Mouse (Mus musculus) T-helper 1 cell (primary cell): ENCODE measurements around the gene Alyref.
"Not testable (repeated sequence)": the region's sequence is repeated elsewhere in the genome, so short reads cannot be mapped to it uniquely, and the experiment has no call there.

Experiments used
- in situ Hi-C: fragments of 300-600 bp; cut with MboI, MseI; formaldehyde crosslinking; loops from one replicate; pipeline ENCODE4 v1.15.1; 2025; ENCODE audit warnings: high pct_unique_total_duplicates

Alyref gene

DNA sequence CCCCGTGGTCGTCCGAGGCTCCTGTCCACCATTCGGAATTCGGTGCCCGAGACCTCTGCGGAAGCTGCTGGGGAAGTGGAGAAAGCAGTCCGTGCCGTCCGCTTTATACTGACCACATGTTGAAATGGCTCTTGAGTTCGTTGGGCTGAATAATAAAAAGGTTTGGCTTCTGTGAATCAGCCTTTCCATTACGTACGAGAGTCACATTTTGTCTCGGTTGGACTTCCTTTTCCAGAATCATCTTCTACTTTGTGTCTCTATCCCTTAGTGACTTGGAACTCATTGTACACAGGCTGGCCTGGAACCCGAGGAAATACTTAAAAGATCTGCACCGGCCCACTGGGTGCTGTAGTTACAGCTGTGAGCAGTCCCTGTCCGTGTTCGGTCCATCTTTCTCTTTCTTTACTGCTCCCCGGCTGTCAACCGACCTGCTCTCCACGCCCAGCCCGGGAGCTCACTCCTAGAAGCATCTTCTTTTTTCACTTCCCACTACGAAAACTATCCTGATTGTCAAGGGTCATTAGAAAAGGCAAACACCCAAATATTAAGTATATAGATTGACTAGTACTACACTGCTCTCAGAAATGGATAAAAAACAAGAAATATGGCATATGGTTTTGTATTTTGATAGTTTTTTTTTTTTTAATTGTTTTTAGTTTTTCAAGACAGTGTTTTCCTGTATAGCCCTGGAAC, 24.4 kb downstream of the Alyref start:
- in situ Hi-C loops = no loop called here

DNA sequence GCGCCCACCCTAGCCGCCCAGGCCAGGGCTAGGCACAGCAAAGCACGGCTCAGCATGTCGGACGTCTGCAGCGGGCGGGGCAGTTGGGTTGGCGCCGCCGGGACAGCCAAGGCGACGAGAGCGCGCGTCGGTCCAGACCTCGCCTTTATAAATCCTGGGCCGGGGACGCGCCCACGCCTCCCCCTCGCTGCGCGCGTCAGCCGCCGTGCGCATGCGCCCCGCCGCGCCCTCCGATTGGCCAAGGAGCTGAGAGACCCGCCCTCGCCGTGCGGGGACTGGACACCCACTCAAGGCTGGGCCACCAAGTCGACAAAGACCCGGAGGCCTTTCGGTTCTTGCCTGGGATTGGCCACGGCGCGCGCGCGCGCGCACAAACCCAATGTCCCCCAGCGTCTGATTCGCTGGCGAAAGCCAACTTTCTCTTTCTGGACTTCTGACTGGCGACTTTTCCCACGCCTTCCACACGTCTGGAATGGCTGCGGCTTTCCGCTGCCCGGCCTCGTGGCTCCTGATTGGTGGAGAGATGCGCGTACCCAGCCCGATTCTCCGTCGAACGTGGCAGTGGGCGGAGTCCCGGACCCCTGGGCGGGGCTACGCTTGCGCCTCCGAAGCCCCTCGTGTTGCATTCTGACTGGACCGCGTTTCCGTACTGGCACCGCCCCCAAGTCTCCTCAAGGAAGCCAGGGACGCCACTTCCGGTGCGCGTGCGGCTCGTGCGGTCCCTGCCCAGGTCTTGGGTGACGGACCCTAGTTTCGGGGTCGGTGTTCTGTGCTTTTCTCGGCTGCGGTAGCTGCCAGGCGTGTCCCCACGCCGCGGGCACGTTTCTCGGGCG, 25.2 kb downstream of the Alyref start, which contains the start of gene P4hb:
TSS of gene P4hb (minus strand) at position 502 of the 833 bp plus-strand sequence.
- in situ Hi-C loops = no loop called here

DNA sequence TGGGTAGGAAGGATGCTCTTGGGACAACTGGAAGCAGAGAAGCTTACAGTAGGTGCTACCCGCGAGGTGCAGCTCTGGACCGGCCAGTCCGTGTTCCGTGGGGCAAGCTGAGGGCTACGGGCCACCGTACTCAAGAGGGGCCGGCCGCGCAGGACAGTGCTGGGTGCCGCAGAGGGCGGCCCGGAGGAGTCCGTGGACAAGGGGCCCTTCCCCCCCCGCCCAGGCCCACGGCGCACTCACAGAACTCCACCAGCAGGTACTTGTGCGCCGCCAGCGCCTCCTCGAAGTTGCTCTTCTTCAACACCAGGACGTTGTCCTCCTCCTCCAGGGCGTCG, 25.8 kb downstream of the Alyref start:
- in situ Hi-C loops = no loop called here

DNA sequence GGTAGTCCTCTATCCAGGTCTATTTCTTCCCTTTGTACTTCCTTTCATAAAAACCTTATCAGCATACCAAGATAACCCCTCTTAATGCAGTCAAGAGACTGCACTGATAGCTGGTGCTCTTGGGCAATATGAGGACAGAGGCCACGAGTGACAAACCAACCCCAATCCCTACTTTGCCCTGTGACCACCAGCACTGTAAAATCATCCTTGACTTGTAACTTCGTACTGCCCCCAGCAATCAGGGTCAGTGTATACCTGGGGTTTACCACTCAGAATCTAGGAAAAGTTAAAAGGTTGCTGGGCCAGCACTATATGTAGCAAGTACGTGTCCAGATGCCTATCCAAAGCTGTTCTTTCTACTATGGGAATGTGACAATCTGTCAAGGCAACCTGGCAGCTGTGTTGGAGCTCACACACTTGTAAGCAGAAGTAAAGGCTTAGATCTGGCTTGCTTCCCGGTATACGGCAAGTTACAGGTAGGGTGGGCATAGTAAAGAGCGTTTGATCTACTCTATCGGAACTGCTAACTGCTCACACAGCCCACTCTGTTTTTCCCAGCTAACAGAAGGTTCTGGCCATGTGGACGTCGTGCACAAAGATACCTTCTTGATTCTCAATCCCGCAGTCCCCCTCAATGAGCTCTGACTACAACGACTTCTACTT, 26.3 kb downstream of the Alyref start:
- in situ Hi-C loops = no loop called here

DNA sequence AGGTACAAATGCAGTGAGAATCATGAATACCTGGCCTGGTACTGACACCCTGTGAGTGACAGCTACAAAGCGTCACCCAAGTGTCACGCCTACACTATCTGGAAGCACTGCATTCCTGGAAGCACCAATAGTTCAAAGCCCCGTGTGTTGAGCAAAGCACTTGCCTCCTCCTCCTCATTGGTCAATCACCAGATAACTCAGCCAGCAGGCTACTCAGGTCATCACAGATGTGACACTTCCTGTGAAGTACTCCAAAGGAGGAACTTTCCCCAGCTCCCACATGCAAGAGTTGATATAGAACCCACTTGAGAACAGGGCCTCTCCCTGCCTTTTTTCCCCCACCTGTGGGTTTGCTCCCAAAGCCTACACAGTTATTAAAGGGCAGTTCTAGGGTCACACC, 27.0 kb downstream of the Alyref start:
- in situ Hi-C loops = no loop called here

DNA sequence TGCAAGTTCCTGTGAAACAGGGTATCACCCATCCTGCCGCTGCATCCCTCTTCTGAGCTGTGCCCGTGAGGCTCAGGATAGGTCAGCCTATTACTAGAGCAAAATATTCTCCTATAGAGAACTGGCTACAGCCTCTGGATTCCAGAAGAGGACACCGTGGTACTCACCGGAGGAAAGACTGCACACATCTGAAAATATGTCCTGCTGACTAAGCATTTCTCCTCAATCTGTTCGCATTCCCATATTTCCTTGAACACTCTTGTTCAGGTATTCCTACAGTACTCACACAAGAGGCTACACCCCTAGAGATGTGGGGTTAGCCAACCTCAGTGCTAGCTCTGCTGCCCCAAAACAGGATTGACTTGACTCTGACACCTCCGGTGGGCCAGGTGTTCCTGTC, 29.8 kb downstream of the Alyref start:
- in situ Hi-C loops = no loop called here

DNA sequence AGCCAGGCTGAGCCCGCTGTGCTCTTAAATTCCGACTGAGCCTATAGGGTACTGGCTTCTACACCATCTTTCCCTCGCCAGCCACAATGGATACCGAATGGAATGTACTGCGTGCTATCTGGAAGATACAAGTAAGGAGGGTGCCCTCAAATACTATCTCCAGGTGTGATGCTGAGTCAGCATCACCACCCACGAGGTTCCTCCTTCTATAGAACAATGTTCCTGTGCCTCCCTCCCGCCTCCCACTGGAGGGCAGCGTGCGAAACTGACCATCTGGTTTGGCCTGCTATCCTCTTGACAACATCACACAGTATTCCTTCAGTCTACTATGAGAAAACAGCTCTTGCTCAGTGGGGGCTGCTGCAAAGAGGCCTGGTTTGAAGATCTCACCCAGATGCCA, 33.1 kb downstream of the Alyref start:
- in situ Hi-C loops = no loop called here

DNA sequence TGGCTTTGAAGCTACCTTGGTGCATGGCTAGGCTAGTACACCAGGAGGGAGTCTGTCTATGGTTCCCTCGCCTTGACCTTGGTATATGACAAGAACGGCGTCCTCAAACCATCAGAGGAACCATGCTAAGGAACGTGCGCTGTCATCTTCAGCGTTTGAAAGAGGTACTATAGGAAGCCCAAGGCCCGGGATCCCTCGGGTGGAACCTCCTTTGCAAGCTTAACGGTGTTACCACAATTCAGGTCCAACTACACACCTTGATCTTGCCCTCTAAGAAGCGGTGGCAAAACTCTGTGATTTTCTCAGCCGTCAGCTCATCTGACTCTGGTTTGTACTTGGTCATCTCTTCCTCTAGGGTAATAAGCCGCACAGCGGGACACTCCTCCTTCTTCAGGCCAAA, 35.2 kb downstream of the Alyref start:
- in situ Hi-C loops = loop anchor here (5.0 kb wide), 1 partner anchor 51 kb away; no protein-coding TSS in a partner anchor

DNA sequence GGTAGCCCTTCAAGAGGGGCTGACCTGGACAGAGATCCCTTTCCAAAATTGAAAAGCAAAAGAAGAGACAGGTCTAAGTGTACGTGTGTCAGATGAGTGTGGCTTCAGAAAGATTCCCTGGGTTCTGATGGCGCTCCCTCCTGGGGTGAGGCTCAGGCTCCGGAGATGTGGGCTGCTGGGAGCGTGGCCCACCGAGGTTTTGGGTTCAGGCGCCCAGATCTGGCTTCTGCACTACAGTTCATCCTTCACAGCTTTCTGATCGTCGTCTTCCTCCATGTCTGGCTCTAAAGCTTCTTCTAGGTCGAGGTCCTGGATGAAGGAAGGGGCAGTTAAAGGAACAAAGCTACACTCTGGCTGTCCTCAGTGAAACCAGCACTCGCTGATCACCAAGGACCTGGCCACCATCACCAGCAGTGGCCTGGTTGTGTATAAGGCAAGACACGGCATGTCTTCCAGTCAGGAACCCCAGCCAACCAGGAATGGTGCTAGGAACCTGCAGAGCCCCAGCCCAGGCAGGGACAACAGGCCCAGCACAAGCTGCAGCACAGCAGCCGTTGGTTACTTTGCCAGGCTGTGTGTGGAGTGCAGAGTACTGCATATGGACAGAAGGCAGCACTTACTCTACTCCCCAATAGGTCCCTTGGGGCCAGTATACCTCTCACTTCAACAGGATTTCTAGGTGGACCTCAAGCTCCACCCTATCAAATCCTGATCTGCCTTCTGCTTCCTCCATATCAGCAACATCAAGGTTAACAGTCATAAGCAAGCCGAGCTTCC, 37.0 kb downstream of the Alyref start:
- in situ Hi-C loops = loop anchor here (5.0 kb wide), 1 partner anchor 49 kb away; no protein-coding TSS in a partner anchor

DNA sequence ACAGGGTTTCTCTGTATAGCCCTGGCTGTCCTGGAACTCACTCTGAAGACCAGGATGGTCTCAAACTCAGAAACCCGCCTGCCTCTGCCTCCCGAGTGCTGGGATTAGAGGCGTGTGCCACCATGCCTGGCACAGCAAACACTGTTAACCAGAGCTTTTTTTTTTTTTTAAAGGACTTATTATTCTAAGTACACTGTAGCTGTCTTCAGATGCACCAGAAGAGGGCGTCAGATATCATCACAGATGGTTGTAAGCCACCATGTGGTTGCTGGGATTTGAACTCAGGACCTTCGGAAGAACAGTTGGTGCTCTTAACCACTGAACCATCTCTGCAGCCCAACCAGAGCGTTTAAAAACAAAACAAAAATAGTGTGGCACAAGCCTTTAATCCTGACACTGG, 39.3 kb downstream of the Alyref start:
- in situ Hi-C loops = not testable (repeated sequence)

DNA sequence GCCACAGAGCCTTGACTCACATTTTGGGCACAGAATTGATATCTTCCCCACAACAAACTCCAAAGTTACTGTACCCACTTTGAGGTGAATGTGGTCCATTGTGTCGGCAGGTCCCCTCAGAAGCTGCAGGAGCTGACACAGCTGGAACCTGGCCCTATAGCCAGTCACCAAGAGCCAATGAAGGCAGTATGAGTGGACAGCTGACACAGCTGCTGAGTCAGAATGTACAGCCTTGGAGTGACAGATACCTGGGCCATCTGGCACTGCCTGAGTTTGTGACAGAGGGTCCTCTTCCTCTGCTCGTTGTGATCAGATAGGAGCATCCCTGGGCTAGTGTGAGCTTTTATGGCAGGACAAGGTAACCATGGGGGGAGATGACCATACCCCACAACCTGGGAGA, 42.9 kb downstream of the Alyref start:
- in situ Hi-C loops = no loop called here

DNA sequence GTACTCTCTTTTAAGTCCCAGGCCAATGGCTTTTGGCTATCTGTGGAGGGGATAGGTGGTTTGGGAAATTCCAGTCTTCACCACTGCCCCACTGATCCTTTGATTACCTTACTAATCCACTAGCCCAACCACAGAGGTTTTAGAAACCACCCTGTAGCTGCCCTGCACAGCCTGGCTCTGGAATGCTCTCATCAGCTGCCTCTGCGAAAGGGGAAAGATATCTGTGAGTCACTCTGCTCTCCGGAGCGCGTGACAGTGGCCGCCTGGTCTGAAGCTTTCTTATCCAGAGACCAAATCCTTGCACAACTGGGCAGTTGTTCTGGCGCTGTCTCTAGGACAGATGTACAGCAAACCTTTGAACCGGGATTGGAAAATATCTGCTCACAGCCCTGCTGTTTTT, 43.3 kb downstream of the Alyref start:
- in situ Hi-C loops = no loop called here

DNA sequence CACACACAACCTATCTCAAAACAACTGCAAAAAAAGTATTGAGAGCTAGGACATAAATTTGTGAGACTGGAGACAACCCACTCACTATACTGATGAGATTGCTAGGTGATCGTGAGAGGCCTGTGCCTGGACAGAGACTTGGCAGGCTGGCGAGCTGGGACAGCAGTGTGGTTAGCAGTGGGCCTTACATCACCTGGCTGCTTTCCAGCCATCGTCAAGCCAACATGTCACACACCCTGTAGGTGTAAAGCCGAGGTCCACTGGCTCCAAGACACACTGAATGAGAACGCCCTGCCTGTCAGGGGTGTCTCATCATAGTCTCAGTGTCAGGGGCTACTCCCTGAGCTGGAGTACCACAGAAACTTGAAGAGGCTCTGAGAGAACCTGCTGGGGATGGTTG, 45.4 kb downstream of the Alyref start:
- in situ Hi-C loops = no loop called here

DNA sequence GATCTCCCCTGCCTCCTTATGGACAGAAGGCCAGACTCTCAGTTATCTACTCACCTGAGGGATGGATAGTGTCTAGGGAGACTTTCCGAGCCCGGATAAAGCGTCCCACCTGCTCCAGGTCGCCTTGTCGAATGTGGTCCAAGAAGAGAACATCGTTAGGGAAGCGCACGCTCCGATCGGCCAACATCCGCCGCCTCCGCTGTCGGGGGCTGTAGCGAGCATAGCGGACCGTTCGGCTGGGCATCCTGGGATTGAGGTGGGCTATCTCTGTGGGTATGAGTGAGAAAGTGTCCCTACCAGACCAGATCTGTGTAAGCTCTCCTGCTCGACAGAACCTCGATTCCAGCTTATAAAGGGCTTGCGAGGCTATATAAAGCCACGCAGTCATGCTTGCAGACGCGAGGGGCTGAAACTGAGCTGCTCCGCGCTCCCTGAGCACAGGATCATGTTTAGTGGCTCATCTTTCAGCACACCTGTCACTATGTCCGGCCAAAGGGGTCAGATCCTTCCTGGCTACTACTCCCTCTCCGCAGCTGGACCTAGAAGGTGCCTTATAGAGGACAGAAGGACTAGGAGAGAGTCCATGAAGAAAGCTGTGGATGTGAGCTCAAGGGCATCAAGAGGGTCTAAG, 47.2 kb downstream of the Alyref start, which contains the start of gene Ppp1r27:
TSS of gene Ppp1r27 (minus strand) at position 323 of the 631 bp plus-strand sequence.
- in situ Hi-C loops = no loop called here

DNA sequence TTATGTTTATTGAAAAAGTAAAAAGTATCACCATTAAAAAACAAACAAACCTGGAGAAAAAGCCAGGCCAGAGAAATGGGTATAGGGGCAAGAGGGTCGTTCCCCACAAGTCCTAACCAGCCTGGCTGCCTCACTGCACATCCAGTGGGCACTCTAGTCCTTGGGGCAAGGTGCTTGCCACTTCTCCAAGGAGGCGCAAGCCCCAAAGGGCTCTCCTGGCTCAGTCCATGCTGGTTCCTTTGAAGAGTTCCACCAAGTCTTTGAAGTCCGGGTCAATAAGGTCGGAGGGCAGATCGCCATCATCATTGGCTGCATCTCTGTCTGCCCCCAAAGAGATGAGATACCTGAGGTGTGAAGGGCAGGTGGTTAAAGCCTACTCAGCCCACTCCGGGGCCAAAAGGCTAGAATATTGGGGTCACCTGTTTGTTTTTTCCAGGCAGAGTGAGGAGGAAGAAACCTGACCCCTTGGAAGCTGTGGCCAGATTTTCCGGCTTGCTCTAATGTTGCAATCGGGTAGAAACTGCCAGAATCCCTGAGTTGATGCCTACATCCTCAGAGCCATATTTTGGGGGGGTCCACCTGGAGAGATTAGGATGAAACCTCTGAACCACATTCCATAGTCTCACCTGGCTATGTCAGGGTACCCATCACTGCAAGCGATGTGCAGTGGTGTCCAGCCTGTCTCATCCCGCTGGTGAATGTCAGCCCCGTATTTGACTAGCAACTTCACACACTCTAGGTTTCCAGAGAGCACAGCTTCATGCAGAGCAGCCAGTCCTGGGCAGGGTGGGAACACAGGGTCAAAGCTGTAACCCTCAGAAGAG, 48.0 kb downstream of the Alyref start:
- in situ Hi-C loops = no loop called here

DNA sequence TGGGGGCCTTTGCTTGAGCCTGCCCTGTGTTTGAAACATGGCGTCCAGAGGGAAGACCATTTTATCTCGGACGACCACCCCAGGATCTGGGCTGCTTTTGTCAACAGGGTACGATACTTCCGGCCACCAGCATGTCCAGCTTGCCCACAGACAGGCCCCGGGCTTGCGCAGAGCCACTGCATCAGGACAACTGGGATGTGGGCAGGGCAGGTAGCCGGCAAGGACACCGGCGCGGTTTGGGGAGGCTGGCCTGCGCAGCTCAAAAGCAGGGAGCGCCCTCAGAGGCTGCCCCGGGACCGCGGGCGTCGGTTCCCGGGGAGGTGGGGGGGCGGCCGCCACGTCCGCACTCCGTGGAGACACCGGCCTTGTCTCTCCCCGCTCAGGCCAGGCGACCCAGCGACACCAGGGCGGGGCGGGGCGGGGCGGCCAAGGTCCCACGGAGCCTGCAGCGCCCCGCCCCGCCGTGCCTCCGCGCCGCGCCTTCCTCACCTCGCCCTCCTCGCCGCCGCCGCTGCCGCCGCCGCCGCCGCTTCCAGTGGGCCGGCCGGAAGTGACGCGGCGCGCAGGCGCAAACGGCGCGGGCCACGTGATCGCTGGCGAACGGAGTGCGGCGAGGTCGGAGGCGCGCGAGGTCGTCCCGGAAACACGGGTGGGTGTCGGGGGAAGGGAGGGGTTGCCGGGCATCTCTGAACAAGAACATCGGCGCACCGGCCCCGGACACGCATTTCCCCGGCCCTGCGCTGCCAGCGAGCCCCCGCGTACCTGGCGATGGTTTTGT, 48.8 kb downstream of the Alyref start, which contains the start of gene Mcrip1:
TSS of gene Mcrip1 (minus strand) at position 560 of the 778 bp plus-strand sequence.
- in situ Hi-C loops = no loop called here

DNA sequence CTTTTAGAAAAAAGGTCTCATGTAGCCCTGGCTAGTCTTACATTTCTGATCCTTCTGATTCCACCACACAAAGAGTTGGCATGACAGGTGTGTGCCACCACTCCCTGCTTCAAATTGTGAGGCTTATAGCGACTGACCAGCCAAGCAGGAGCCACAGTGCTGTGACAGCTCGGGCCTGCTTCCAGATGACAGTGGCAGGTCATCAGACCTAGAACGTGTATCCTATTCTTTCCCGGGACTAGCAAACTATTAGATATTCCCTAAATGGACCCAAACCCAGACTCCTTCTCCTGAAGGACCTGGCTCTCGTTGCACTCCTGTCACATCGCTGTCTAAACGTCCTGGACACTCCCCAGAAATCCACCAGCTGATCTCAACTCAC, 49.4 kb downstream of the Alyref start:
- in situ Hi-C loops = no loop called here

DNA sequence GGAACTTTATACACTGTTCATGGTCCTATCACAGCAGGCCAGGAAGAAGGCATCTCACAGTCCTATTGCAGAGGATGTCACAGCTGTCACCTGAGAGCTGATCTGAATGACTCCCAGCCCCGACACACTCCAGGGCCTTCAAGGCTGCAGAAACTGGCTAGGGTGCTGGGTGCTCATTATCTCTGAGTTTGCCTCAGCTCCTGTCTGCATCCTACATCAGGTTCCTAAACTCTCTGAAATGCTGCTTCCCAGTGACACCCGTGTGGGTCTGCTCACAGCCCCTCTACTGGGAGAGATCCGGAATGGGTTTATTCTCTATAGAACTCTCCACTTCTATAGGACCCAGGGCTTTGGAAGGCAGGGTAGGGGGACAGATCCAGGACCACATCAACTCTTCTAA, 50.0 kb downstream of the Alyref start:
- in situ Hi-C loops = no loop called here

DNA sequence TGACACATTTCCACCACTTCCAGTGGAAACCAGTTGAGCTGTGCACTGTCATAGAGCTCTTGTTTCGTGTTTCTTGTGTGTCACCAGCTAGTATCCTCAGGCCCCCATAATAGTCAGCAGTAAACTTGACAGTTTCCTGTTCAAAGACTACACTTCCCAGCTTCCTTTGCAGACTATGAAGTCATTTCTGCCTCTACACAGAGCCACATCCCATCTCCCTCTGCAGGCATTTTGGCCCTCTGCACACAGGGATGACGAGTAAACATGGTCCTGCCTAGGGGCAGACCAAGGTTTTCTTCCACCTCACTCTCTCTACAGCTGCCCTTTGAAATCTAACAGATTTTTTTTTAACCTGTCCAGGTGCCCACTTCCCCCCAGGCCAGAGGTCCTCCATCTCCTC, 50.7 kb downstream of the Alyref start:
- in situ Hi-C loops = no loop called here

DNA sequence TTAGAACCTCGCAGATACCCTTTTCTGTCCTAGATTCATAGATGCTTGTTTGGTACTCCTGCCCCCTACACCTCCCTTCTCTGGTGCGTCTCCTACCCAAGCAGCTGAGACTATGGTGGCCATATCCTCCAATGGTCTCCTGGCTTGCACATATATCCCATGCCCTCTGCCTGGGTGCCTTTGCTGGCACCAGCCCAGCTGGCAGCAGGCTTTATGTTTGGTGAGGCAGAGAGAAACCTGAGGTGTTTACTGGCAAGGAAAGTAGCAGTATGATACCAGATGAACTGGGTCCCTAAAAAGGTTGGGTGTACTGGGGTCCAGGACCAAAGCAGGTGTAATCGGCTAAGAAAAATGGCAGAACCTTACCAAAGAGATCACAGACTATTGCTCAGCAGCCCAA, 52.2 kb downstream of the Alyref start:
- in situ Hi-C loops = no loop called here
